Mouse (Mus musculus) urinary bladder, postnatal 14 days (tissue): ENCODE measurements around the gene Erp29.
A peak's percentile ranks its signal among the peaks of the same experiment; 100 is the strongest.

Experiments
- DNase-seq: peaks from one replicate; pipeline ENCODE4 v3.0.0; 2021; ENCODE audit warnings: low spot score

Erp29 gene

GRCm38 (mm10) chr5:121449976-121450375, 2.3 kb downstream of the Erp29 start:
- peak; percentile 68 for DNase-seq

DNA sequence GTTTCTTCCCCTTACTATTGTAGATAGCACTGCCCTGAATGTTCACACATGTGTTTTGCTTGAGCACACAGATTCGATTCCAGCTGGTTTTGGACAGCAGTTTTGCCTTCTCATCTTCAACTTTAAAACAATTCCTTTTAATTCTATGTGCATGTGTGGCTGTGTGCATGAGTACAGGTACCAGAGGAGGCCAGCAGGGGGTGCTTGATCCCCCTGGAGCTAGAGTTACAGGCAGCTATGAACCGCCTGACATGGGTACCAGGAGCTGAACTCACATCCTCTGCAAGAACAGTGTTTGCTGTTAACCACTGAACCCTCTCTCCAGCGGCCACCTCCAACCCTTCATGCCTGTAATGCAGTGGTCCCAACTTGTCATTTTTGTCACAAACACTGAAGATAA, 3.9 kb downstream of the Erp29 start:
- DNase-seq, result no peak

DNA sequence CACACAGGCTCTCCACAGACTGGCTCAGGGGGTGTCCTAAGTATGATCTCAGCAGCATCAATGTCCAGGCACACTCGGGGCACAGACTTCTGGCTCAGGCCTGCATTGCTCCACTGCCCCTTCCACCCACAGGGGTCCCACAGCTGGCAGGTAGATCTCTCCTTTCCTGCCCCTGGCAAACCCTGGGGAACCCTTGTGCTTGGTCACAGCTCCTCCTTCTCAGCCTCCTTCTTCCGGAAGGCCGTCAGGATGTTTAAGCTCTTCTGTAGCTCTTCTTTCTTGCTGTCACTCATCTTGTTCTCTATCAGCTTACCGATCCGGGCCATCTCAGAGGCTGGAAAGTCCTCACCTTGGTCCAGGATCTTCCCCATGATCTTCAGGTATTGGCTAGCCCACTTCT, 7.4 kb downstream of the Erp29 start:
- DNase-seq, result no peak

- peak; percentile 36 for DNase-seq
Observed at GRCm38 (mm10) chr5:121443548-121443947, 8.8 kb downstream of the Erp29 start.

- peak; percentile 52 for DNase-seq
Observed at GRCm38 (mm10) chr5:121438756-121439155, 13.6 kb downstream of the Erp29 start.

GRCm38 (mm10) chr5:121438131-121438530, 14.2 kb downstream of the Erp29 start:
- no peak for DNase-seq

- DNase-seq, result no peak
Observed at GRCm38 (mm10) chr5:121428954-121429353, 23.4 kb downstream of the Erp29 start.

GRCm38 (mm10) chr5:121423297-121423696, 29.0 kb downstream of the Erp29 start:
- DNase-seq, result no peak

- DNase-seq, result no peak
Observed at GRCm38 (mm10) chr5:121422787-121423186, 29.5 kb downstream of the Erp29 start.

- DNase-seq, result no peak
Observed at GRCm38 (mm10) chr5:121420721-121421120, 31.6 kb downstream of the Erp29 start.

GRCm38 (mm10) chr5:121410975-121411374, 41.3 kb downstream of the Erp29 start:
- DNase-seq, result no peak

GRCm38 (mm10) chr5:121407856-121408255, 44.5 kb downstream of the Erp29 start:
- no peak for DNase-seq

DNA sequence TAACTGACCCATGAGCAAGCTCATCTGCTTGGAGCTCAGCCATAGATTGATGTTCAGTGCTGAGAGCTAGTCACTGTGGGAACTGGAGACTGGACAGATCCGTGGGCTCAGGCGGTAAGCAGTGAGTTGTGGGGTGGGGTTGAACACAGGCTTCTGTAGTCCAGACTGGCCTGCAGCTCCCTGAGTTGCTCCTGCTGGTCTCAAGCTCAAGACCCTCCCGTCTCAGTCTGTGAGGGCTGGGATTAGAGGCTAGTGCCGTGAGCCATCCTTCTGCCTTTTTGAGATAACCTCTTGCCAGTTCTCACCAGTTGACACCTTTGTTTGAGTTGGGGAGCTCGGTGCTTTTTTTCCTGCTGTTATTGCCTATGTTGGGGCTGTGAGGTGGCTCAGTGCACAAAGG, 51.5 kb downstream of the Erp29 start:
- no peak for DNase-seq

DNA sequence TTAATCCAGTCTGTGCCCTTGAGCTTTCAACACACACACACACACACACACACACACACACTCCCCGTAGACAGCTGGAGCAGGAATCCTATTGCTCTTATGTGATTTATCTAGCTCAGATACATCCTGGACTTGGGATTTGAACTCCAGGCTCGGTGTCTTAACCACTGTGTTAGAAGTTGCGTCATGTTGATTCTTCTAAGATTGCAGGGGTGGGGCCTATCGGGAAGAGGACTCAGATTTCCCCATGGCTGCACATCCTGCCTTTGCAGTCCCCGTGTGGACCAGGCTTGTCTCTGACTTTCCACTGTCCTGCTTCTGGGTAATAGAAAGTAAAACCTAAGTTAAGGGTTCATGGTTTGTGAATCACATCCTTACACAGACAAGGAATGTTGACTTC, 52.2 kb downstream of the Erp29 start:
- DNase-seq, result no peak

DNA sequence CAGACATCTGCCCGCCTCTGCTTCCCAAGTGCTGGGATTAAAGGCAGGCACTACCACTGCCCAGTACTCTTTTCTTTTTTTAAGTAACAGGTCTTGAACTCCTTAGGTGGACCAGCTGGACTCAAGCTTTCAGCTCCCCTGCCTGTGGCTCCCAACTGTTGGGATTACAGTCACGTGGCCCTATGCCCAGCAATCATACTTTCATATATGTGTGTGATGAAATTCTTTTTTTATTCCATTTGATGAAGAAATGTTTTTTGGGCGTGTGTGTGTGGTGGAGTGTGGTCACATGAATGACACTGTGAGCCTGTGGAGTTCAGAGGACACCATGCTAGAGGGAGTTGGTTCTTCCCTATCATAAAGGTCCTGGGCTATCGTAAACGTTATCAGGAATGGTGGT, 52.8 kb downstream of the Erp29 start:
- DNase-seq, result no peak

DNA sequence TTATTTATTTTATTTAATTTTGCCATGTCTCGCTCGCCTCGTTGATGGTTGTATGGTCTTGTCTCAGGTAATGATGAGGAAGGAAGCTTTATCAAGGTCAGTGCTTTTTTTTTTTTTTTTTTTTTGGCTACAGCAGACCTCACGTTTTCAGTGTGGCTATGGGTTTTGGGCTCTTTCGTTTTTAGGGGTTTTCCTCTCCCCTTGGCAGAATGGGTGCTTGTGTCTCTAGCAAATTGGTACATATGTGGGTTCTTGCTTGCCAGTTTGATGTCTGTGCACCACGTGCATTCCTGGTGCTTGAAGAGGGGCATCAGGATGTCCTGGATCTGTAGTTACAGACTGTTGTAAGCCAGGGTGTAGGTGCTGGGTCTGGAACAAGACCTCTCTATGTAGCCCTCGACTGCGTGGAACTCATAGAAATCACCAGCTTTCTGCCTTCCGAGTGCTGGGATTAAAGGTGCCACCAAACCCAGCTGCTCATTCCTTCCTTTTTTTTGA, 53.3 kb downstream of the Erp29 start:
- no peak for DNase-seq

DNA sequence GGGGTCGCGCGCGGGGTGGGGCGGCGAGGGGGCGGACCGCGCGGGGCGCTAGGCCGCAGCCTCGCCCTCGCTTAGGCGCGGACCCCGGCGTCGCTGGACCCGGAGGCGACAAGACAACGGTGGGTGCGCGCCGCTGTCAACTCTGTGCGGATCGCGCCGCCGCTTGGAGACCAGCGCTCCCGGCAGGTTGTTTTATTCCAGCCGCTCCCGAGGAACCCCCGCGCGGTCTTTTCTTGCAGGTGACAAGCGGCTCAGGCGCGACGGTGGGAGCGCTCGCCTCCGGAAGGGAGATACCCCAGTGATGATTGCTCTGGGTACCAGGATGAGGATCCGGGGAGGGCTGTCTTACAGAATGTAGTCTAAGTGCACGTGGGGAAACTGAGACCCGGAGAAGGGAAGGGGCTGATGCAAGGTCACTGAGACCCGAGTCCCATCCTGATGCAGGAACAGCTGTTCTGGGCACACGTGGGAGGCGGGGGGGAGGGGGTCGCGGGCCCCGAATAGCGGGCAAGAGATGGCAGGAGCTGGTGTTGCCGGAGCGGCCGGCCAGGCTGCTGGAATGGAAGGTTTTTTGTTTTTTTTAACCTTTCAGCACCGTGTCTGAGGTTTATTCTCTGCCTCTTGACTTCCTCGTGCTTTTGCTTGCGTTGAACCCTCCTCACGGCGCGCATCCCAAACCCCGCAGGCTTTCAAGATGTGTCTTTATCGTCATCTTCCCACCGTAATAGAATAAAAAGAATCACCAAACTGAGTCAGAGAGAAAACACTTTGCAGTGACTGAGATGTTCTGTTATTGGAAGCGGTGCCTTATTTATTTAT, 54.0 kb downstream of the Erp29 start:
- no peak for DNase-seq

DNA sequence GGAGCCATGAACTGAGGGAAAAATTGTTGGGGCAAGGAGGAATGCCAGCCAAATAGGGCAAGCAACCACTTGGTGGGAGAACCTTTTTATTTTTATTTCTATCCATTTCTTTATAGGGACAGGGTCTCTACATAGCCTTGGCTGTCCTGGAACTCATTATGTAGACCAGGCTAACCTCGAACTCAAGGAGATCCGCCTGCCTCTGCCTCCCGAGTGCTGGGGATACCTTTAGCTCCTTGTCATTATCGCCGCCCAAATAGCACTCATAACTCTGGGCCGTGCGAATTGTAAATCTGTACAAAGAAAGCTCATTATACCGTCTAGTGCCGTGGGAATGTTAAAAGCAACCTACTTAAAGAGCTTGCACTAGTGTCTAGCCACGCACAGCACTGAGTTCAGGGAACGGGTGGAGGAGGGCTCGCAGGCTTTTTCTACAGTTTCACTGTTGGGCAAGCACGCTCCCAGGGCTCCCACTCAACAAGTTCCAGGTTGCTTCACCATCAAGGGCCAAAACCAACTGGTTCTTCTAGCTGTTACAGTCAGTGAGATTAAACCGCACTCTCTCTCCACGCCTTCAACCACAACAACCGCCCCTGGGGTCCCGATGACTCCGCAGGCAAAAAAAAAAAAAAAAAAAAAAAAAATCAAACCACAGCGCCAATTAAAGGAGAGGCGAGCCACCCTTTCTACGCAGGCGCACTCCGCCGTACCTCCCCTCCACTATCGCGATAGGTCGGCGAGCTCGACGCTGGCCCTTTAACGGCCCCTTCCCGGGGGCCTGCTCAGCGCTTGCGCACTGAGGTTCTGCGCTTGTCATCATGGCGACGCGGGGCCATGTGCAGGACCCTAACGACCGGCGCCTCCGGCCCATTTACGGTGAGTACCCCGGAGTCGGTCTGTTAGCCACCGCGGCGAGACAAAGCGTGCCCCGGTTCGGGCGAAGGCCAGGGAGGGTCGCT, 54.8 kb downstream of the Erp29 start, which contains the start of gene Naa25:
Naa25 (plus strand) TSS at position 750 of the 959 bp plus-strand sequence.
- peak; percentile 97 for DNase-seq

GRCm38 (mm10) chr5:121395621-121396020, 56.7 kb downstream of the Erp29 start:
- DNase-seq, result no peak

GRCm38 (mm10) chr5:121393402-121393801, 58.9 kb downstream of the Erp29 start:
- peak; percentile 57 for DNase-seq

DNA sequence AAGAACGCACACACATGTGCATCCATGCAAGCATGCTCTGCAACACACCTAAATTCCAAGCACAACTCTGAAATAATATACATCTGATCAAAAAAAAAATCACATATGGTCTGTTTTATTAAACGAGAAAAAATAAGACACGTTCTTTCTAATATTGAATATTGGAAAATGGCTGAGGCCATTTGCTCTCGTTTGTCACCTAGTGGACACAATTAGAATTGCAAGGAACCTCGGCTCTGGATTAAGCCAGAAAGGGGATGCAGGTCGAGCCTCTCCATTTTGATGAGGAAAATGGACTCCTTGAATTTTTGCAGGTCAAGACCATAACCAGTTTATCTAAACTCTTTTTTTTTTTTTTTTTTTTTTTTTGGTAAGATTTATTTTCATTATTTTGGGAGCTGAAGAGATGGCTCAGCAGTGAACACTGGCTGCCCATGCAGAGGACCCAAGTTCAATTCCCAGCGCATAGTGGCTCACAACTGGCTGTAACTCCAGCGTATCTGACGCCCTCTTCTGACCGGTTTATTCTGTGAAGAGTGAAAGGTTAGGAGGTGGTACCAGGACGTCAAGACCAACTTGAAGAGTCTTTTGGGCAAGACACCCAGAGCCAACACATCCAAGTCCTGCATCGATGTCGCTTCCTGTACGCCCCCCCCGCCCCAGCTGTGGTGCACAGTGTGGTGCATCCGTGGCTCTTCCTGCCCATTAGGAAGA, 59.5 kb downstream of the Erp29 start:
- DNase-seq, result peak; percentile 47

DNA sequence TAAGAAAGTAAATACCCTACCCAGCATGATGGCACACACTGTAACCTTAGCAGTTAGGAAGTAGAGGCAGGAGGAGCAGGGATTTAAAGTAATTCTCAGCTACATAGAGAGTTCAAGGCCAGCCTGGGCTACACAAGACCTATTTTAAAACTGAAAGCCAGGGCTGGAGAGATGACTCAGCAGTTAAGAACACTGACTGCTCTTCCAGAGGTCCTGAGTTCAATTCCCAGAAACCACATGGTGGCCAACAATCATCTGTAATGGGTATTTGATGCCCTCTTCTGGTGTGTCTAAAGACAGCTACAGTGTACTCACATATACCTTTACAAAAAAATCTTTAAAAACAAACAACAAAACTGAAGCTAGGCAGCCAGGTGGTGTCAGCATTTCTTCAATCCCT, 62.6 kb downstream of the Erp29 start:
- DNase-seq, result no peak
